Mouse (Mus musculus): ENCODE results near the gene Ttc23l.
"Not testable (repeated sequence)": the region's sequence is repeated elsewhere in the genome, so short reads cannot be mapped to it uniquely, and the experiment has no call there.

Gene Ttc23l

GRCm38 (mm10) chr15:10506099-10506498, 52.4 kb downstream of the Ttc23l start:
- no peak for DNase-seq

- DNase-seq = no peak
Observed at GRCm38 (mm10) chr15:10500838-10501719, 57.4 kb downstream of the Ttc23l start.

GRCm38 (mm10) chr15:10500035-10500434, 58.4 kb downstream of the Ttc23l start:
- DNase-seq = no peak

DNA sequence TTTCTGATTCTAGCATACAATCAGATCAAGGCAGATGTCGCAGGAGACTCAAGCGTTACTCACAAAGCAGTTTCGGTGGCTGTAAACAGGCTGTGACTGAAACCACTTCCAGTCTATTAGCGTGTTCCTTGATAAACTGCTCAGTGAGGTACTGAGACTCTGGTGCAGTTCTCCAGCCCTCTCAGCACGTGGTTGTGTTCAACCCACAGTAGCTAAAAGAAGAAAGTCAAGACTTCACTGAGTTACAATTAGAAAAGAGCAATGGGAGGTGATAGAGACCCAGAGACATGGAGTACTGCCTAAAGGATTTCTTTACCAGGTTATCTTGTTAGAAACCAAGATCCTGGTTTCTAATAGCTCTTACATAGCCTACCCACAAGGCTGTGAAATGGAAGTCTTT, 58.9 kb downstream of the Ttc23l start:
- DNase-seq = no peak

- DNase-seq = not testable (repeated sequence)
Observed at GRCm38 (mm10) chr15:10496696-10497095, 61.8 kb downstream of the Ttc23l start.

- DNase-seq = no peak
Observed at GRCm38 (mm10) chr15:10495944-10496343, 62.5 kb downstream of the Ttc23l start.

DNA sequence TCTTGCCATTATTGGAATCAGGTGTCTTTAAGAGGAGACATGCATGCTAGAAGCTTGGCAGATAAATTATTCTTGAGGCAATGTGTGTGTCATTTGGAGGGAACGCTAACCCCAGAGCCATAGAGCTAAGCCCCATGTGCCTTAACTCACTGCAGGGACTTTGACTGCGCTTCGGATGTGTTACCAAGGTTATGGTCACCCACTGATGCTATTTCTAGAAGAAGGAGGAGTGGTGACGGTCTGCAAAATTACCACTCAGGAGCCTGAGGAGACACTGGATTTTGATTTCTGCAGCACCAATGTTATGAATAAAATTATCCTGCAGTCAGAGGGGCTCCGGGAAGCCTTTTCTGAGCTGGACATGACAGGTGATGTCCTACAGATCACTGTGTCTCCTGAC, 68.4 kb downstream of the Ttc23l start:
- DNase-seq = no peak

DNA sequence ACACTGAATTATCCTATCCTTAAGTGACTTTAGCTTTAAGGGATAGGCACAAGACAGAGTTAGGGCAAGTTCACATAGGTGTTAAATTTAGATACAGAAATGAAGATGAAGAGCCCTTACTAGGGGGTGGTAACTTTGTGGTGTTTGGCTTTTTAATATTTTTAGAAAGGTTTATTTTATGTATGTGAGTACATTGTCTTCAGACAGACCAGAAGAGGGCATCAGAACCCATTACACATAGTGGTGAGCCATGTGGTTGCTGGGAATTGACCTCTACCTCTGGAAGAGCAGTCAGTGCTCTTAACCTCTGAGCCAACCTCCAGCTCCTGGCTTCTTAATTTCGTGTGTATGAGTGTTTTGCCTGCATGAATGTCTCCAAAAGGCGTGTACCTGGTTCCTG, 71.2 kb downstream of the Ttc23l start:
- DNase-seq = no peak

GRCm38 (mm10) chr15:10486365-10486839, 72.1 kb downstream of the Ttc23l start:
- no peak for DNase-seq

- DNase-seq = peak; percentile 94 to 95
Observed at GRCm38 (mm10) chr15:10485484-10486364, 72.7 kb downstream of the Ttc23l start, which contains the start of the genes Brix1 and Rad1. Gene Brix1 (minus strand): TSS chr15:10485947. Gene Rad1 (plus strand): TSS chr15:10486018.

- DNase-seq = no peak
Observed at GRCm38 (mm10) chr15:10470941-10471340, 87.5 kb downstream of the Ttc23l start.

GRCm38 (mm10) chr15:10470151-10470831, 88.2 kb downstream of the Ttc23l start, which contains the start of gene Dnajc21:
Gene Dnajc21 (minus strand): TSS chr15:10470516.
- peak; percentile 91 to 93 for DNase-seq

GRCm38 (mm10) chr15:10469641-10470150, 88.8 kb downstream of the Ttc23l start:
- DNase-seq = peak in 1 of 2 experiments; percentile 19

- no peak for DNase-seq
Observed at GRCm38 (mm10) chr15:10468761-10469160, 89.7 kb downstream of the Ttc23l start.

GRCm38 (mm10) chr15:10464678-10465077, 93.8 kb downstream of the Ttc23l start:
- DNase-seq = no peak

GRCm38 (mm10) chr15:10463555-10463954, 94.9 kb downstream of the Ttc23l start:
- no peak for DNase-seq

DNA sequence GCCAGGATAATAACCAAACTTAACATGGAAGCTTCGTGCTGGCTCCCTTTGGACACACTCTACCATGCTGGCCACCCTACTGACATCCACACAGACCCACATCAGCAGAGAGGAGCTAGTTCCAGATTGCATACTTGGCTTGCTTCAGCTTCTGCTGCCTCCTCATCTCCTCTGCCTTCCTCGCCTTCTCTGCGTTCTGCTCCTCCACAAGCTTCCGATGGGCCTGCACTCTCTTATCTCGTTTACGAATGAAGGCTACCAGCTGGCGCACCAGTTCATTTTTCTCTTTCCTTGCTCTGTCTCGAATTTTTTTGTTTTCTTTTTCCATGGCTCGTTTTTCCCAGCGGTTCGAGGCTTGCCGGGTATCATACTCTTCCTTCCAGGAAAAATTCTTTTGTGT, 97.5 kb downstream of the Ttc23l start:
- DNase-seq = no peak
